Comparison of ENCODE assay signal across 22 mouse cellular contexts in genomic region chr7:142377233-142377925, GRCm38 (mm10). TPM values are rescaled to one million over a fixed set of nuclear protein-coding genes. Genes with fewer than 3 reads are reported as not detected.
DNase-seq lines count a peak whose midpoint lies in the region; ATAC-seq and TF ChIP-seq lines count a peak whose summit lies in the region.
"Had no signal": no experiment of that assay in that cellular context is flagged by ENCODE, and none has a peak within 500 bp of the region (broad histone marks: within the 10 kb centered on the region; RNA-seq: fewer than 3 reads in every experiment).

No protein-coding gene starts in this region.

- no peak overlapping the region for H3K4me3 ChIP-seq in heart, embryonic 10.5 days
- peak overlapping the region; percentile 60; the same call in 1 of the 2 replicates for H3K4me3 ChIP-seq in G1E (ENCODE audit: low read depth, low read length)
- peak overlapping the region; percentile 2 to 32; a peak in 3 of 4 replicates for H3K4me3 ChIP-seq in liver, embryonic 14.5 days (ENCODE audit: insufficient read depth in 1 of 2, low read depth in 2 of 2, low read length in 2 of 2)
- H3K4me3 ChIP-seq: embryonic facial prominence, embryonic 10.5 days; heart, embryonic 15.5 days; limb, embryonic 10.5 days; lung, embryonic 15.5 days; megakaryocyte, embryonic 14.5 days; neural tube, embryonic 15.5 days had no signal

- no peak for DNase-seq in heart, embryonic 10.5 days (ENCODE audit: low spot score)
- DNase-seq in heart, postnatal 14 days, result no peak
- peak; percentile 76 for DNase-seq in G1E (ENCODE audit: low spot score)
- peak; percentile 73 to 81 (median 76) for DNase-seq in liver, embryonic 14.5 days (ENCODE audit: low read depth in 3 of 3, low spot score in 3 of 3)
- no peak for DNase-seq in thymus, postnatal 36 days
- DNase-seq in gastrocnemius, adult 8-10 months (ENCODE audit: low spot score in 2 of 2), result no peak
- DNase-seq in cerebellum, postnatal 25 days, result no peak
- DNase-seq: adrenal gland, adult 8-10 months; cerebellum, adult 8-10 months; gastrocnemius, postnatal 10 days; kidney, adult 9 months; retina, postnatal 1 day had no signal

- peak overlapping the region; percentile 66 for H3K4me2 ChIP-seq in liver, embryonic 14.5 days (ENCODE audit: low read depth)
- H3K4me2 ChIP-seq: heart, embryonic 15.5 days; lung, embryonic 15.5 days; neural tube, embryonic 15.5 days had no signal

- H3K27me3 ChIP-seq in heart, embryonic 10.5 days (ENCODE audit: insufficient read depth, poor library complexity, severe bottlenecking), result peaks cover 13% of the 10 kb centered on the region
- H3K27me3 ChIP-seq in G1E (ENCODE audit: insufficient read depth, low read length), result peaks cover 4% of the 10 kb centered on the region
- H3K27me3 ChIP-seq in liver, embryonic 14.5 days (ENCODE audit: control insufficient read depth, insufficient read depth, low read length), result peaks cover 6% of the 10 kb centered on the region

- H3K9ac ChIP-seq in liver, embryonic 14.5 days (replicated peaks), result peak overlapping the region; percentile 56
- H3K9ac ChIP-seq: heart, embryonic 15.5 days; lung, embryonic 15.5 days; neural tube, embryonic 15.5 days had no signal

- H3K9me3 ChIP-seq in heart, embryonic 10.5 days, result no peaks in the 10 kb centered on the region
- no peaks in the 10 kb centered on the region for H3K9me3 ChIP-seq in G1E (replicated peaks)
- H3K9me3 ChIP-seq in liver, embryonic 14.5 days (ENCODE audit: control insufficient read depth, low read length), result no peaks in the 10 kb centered on the region
- H3K9me3 ChIP-seq: embryonic facial prominence, embryonic 10.5 days; heart, embryonic 15.5 days; limb, embryonic 10.5 days; lung, embryonic 15.5 days; megakaryocyte, embryonic 14.5 days; neural tube, embryonic 15.5 days had no signal

- TF ChIP-seq CTCF in G1E (IDR thresholded peaks at IDR 0.05; ENCODE audit: low read depth, low read length), result no peak
- no peak for TF ChIP-seq CTCF in liver, embryonic 14.5 days (IDR thresholded peaks at IDR 0.05; ENCODE audit: low read depth)

- peak overlapping the region; percentile 70; the same call in 1 of the 2 replicates for H3K27ac ChIP-seq in heart, embryonic 10.5 days
- H3K27ac ChIP-seq in liver, embryonic 14.5 days, result peak overlapping the region; percentile 88
- H3K27ac ChIP-seq: embryonic facial prominence, embryonic 10.5 days; heart, embryonic 15.5 days; limb, embryonic 10.5 days; lung, embryonic 15.5 days; neural tube, embryonic 15.5 days had no signal

- intact Hi-C loops in heart, postnatal 14 days (cut with DNase I), result no loop called here

- H3K36me3 ChIP-seq in heart, embryonic 10.5 days, result peaks cover 69% of the 10 kb centered on the region
- H3K36me3 ChIP-seq in G1E (replicated peaks), result peaks cover 85% of the 10 kb centered on the region
- peaks cover 71% of the 10 kb centered on the region for H3K36me3 ChIP-seq in liver, embryonic 14.5 days (replicated peaks; ENCODE audit: control insufficient read depth, insufficient read depth, low read depth)

- 73% methylated on average over 14 of the region's 14 CpGs for WGBS in heart, embryonic 10.5 days
- whole genome bisulfite sequencing in liver, embryonic 14.5 days (ENCODE audit: insufficient replicate concordance), result 32% methylated on average over 14 of the region's 14 CpGs

- H3K4me1 ChIP-seq in heart, embryonic 10.5 days, result peaks cover 36% of the 10 kb centered on the region
- H3K4me1 ChIP-seq in G1E (ENCODE audit: insufficient read depth, low read depth, low read length), result peaks cover 93% of the 10 kb centered on the region
- H3K4me1 ChIP-seq in liver, embryonic 14.5 days (replicated peaks; ENCODE audit: control insufficient read depth in 2 of 2, insufficient read depth in 2 of 2, low read length in 1 of 2), result peaks cover 34 to 56% of the 10 kb centered on the region in 2 experiments

- TF ChIP-seq EP300 in liver, embryonic 14.5 days (IDR thresholded peaks at IDR 0.05; ENCODE audit: low read depth), result peak; percentile 99

- peak; percentile 71 for ATAC-seq in G1E (ENCODE audit: extremely low read depth, insufficient number of reproducible peaks, low FRiP score, poor library complexity, severe bottlenecking)
- ATAC-seq in common myeloid progenitor, adult 5-6 weeks (replicated peaks; ENCODE audit: low read depth, poor library complexity, severe bottlenecking), result peak; percentile 30; the same call in 1 of the 2 replicates
- ATAC-seq in liver, embryonic 14.5 days (ENCODE audit: insufficient read depth), result peak; percentile 82
- ATAC-seq: hindbrain, embryonic 16.5 days had no signal

RNA-seq across cellular contexts. Expression of gene Ifitm10, which starts 3.8 kb away (rescaled TPM):
- 7.7 and 12.5 TPM in 2 replicates for polyA plus RNA-seq in heart, embryonic 10.5 days (2016; fragmentation: Nextera tagmentation; extraction: Ambion mirVana)
- 1 to 10 TPM; 1.7 to 2.1 TPM for total RNA-seq in heart, postnatal 14 days (2021)
- total RNA-seq in G1E (2014; fragmentation: Nextera tagmentation), result not detected in 2 replicates
- total RNA-seq in G1E (2017), result 0.81 and 0.93 TPM in 2 replicates
- polyA plus RNA-seq in G1E (2012), result 0.33 and 0.52 TPM in 2 replicates
- not detected in 2 replicates for total RNA-seq in common myeloid progenitor, adult 5-6 weeks (2017)
- polyA plus RNA-seq in liver, embryonic 14.5 days (2012; rRNA removed), result 0.87 and 1.1 TPM in 2 replicates
- polyA plus RNA-seq in liver, embryonic 14.5 days (2014; fragmentation: Nextera tagmentation; extraction: Ambion mirVana), result 1.0 and 1.3 TPM in 2 replicates
- total RNA-seq in gastrocnemius, adult 8-10 months (2022), result 1 to 10 TPM; 1.6 to 2.4 (median 2.1) TPM

RNA-seq across cellular contexts. Expression of gene Gm49369, which starts 5.1 kb away (rescaled TPM):
- 0.55 and 0.92 TPM in 2 replicates for polyA plus RNA-seq in heart, embryonic 10.5 days (2016; fragmentation: Nextera tagmentation; extraction: Ambion mirVana)
- total RNA-seq in heart, postnatal 14 days (2021), result 1 to 10 TPM; 2.4 to 6.7 TPM
- total RNA-seq in G1E (2014; fragmentation: Nextera tagmentation) (not detected in 2 replicates), G1E (2017) (246 and 291 TPM in 2 replicates)
- polyA plus RNA-seq in G1E (2012), result 28.2 and 43.6 TPM in 2 replicates
- 12.4 and 58.4 TPM in 2 replicates for total RNA-seq in common myeloid progenitor, adult 5-6 weeks (2017)
- 0.66 TPM in 1 of 2 replicates, not detected in the other for polyA plus RNA-seq in liver, embryonic 14.5 days (2012; rRNA removed)
- polyA plus RNA-seq in liver, embryonic 14.5 days (2014; fragmentation: Nextera tagmentation; extraction: Ambion mirVana), result 0.29 TPM in 1 of 2 replicates, not detected in the other
- total RNA-seq in gastrocnemius, adult 8-10 months (2022), result 1 to 10 TPM; 1.7 to 8.5 (median 4.8) TPM
- polyA plus RNA-seq: embryonic facial prominence, embryonic 10.5 days; neural tube, embryonic 15.5 days; small intestine, adult 2 months had no signal

RNA-seq across cellular contexts. Expression of gene Ctsd, which starts 10.5 kb away (rescaled TPM):
- polyA plus RNA-seq in heart, embryonic 10.5 days (2016; fragmentation: Nextera tagmentation; extraction: Ambion mirVana), result 293 and 402 TPM in 2 replicates
- total RNA-seq in heart, postnatal 14 days (2021), result 100 to 1,000 TPM; 572 to 613 TPM
- total RNA-seq in G1E (2014; fragmentation: Nextera tagmentation) (102 and 133 TPM in 2 replicates), G1E (2017) (1,036 and 1,228 TPM in 2 replicates)
- polyA plus RNA-seq in G1E (2012), result 43.0 and 64.7 TPM in 2 replicates
- 114 and 134 TPM in 2 replicates for total RNA-seq in common myeloid progenitor, adult 5-6 weeks (2017)
- polyA plus RNA-seq in liver, embryonic 14.5 days (2012; rRNA removed), result 180 and 209 TPM in 2 replicates
- polyA plus RNA-seq in liver, embryonic 14.5 days (2014; fragmentation: Nextera tagmentation; extraction: Ambion mirVana), result 324 and 349 TPM in 2 replicates
- 100 to 1,000 TPM; 443 to 485 (median 471) TPM for total RNA-seq in gastrocnemius, adult 8-10 months (2022)

RNA-seq across cellular contexts. Expression of gene Syt8, which starts 57.3 kb away (rescaled TPM):
- 0.38 and 1.3 TPM in 2 replicates for polyA plus RNA-seq in heart, embryonic 10.5 days (2016; fragmentation: Nextera tagmentation; extraction: Ambion mirVana)
- not detected for total RNA-seq in heart, postnatal 14 days (2021)
- total RNA-seq in G1E (2014; fragmentation: Nextera tagmentation) (not detected in 2 replicates), G1E (2017) (2.1 and 3.5 TPM in 2 replicates)
- not detected in 2 replicates for polyA plus RNA-seq in G1E (2012)
- total RNA-seq in common myeloid progenitor, adult 5-6 weeks (2017), result not detected in 2 replicates
- polyA plus RNA-seq in liver, embryonic 14.5 days (2012; rRNA removed), result 0.03 and 0.57 TPM in 2 replicates
- not detected in 2 replicates for polyA plus RNA-seq in liver, embryonic 14.5 days (2014; fragmentation: Nextera tagmentation; extraction: Ambion mirVana)
- total RNA-seq in gastrocnemius, adult 8-10 months (2022), result not detected
- total RNA-seq: left cerebral cortex, adult 18-20 months had no signal
- polyA plus RNA-seq: embryonic facial prominence, embryonic 10.5 days; hindbrain, embryonic 16.5 days; limb, embryonic 10.5 days had no signal

Comparison
In these comparisons a context has a peak if more than half of its experiments do, and no peak if none do; other contexts are left out.
1. DNase-seq: peak in G1E (single experiment) and liver, embryonic 14.5 days (3 of 3); none in heart, embryonic 10.5 days (single experiment), heart, postnatal 14 days (0 of 2), thymus, postnatal 36 days (0 of 2), gastrocnemius, adult 8-10 months (0 of 2) and cerebellum, postnatal 25 days (0 of 2).
2. ATAC-seq: peak in every context shown above with its lines; median percentile 82 in liver, embryonic 14.5 days; 71 in G1E; 30 in common myeloid progenitor, adult 5-6 weeks.